8 mouse cellular contexts compared by ENCODE assay signal in genomic region chr1:140531285-140531908, GRCm38 (mm10).
DNase-seq lines count a peak whose midpoint lies in the region; ATAC-seq and TF ChIP-seq lines count a peak whose summit lies in the region.

No protein-coding gene starts in this region.

- WGBS in kidney, adult 2 months, result 33% methylated on average over 4 of the region's 4 CpGs
- 42% methylated on average over 4 of the region's 4 CpGs for WGBS in forebrain, embryonic 14.5 days

- peak; percentile 44 for DNase-seq in kidney, adult 2 months
- no peak for DNase-seq in kidney, adult 11 months
- peak; percentile 53 for DNase-seq in R1 (ENCODE audit: low read depth, low spot score)
- DNase-seq in forebrain, embryonic 14.5 days (ENCODE audit: low spot score), result peak; percentile 78
- DNase-seq in layer of hippocampus, adult 18-20 months (ENCODE audit: low spot score in 2 of 2), result peak; percentile 14 to 66
- DNase-seq in yolk sac, embryonic 10.5 days (ENCODE audit: low spot score), result peak; percentile 2

- no peaks in the 10 kb centered on the region for H3K27me3 ChIP-seq in kidney, adult 2 months (replicated peaks; ENCODE audit: control insufficient read depth, insufficient read depth, low read length)
- no peaks in the 10 kb centered on the region for H3K27me3 ChIP-seq in forebrain, embryonic 14.5 days (replicated peaks; ENCODE audit: control insufficient read depth, insufficient read depth, low read length)

- H3K9me3 ChIP-seq in forebrain, embryonic 14.5 days (replicated peaks; ENCODE audit: control insufficient read depth, low read length), result no peaks in the 10 kb centered on the region

- H3K27ac ChIP-seq in kidney, adult 2 months (ENCODE audit: insufficient read depth, low read depth, low read length), result no peak overlapping the region
- H3K27ac ChIP-seq in forebrain, embryonic 14.5 days (ENCODE audit: low read depth, low read length), result no peak overlapping the region

- H3K9ac ChIP-seq in forebrain, embryonic 14.5 days (ENCODE audit: low read length), result no peak overlapping the region

- no peak overlapping the region for H3K4me3 ChIP-seq in kidney, adult 2 months (ENCODE audit: insufficient read depth, low read depth, low read length)
- no peak overlapping the region for H3K4me3 ChIP-seq in forebrain, embryonic 14.5 days (ENCODE audit: low read depth, low read length)

- ATAC-seq in forebrain, embryonic 14.5 days, result peak; percentile 77
- peak; percentile 57 for ATAC-seq in megakaryocyte progenitor cell, adult 5-6 weeks (replicated peaks; ENCODE audit: poor library complexity)
- ATAC-seq in megakaryocyte, adult 5-6 weeks (ENCODE audit: poor library complexity, severe bottlenecking), result no peak

- H3K4me2 ChIP-seq in forebrain, embryonic 14.5 days (ENCODE audit: low read length), result no peak overlapping the region

- H3K36me3 ChIP-seq in kidney, adult 2 months (ENCODE audit: control insufficient read depth, insufficient read depth, low read length), result no peaks in the 10 kb centered on the region
- H3K36me3 ChIP-seq in forebrain, embryonic 14.5 days (ENCODE audit: control insufficient read depth, insufficient read depth, low read length), result no peaks in the 10 kb centered on the region

- TF ChIP-seq POLR2A in kidney, adult 2 months (IDR thresholded peaks at IDR 0.05; ENCODE audit: low read depth, low read length), result no peak

- TF ChIP-seq CTCF in kidney, adult 2 months (conservative IDR thresholded peaks at IDR 0.05; ENCODE audit: insufficient read depth, insufficient read length, low read depth, low read length), result peak; percentile 25; the same call in 1 of the 2 replicates

- no peaks in the 10 kb centered on the region for H3K4me1 ChIP-seq in kidney, adult 2 months (ENCODE audit: control insufficient read depth, insufficient read depth, low read length)
- no peaks in the 10 kb centered on the region for H3K4me1 ChIP-seq in forebrain, embryonic 14.5 days (ENCODE audit: control insufficient read depth, insufficient read depth, low read length)
